Mouse (Mus musculus) midbrain, embryonic 12.5 days (tissue): ENCODE data around the gene Hoxd11. TPM values are rescaled to one million over a fixed set of nuclear protein-coding genes. Genes with fewer than 3 reads are reported as not detected.

ENCODE experiments used
- ATAC-seq: fragments of 200-750 bp; cut with Nextera tagmentation; 2 replicates; pipeline ENCODE4 v1.8.0; 2017; ENCODE audit warnings: low read depth, moderate TSS enrichment, moderate library complexity; ENCODE audit not compliant: low FRiP score
- H3K27ac ChIP-seq: fragments of 300-500 bp; sonication (generic); replicated peaks from 2 replicates; pipeline ENCODE4 v1.5.1; 2016; ENCODE audit warnings: mild to moderate bottlenecking
- H3K27me3 ChIP-seq: fragments of 300-500 bp; sonication (generic); 2 replicates; pipeline ENCODE4 v1.6.1; 2016; ENCODE audit warnings: mild to moderate bottlenecking
- H3K36me3 ChIP-seq: fragments of 300-500 bp; sonication (generic); 2 replicates; pipeline ENCODE4 v1.6.1; 2016
- H3K4me1 ChIP-seq: fragments of 300-500 bp; sonication (generic); 2 replicates; pipeline ENCODE4 v1.6.1; 2016
- H3K4me2 ChIP-seq: fragments of 300-500 bp; sonication (generic); replicated peaks from 2 replicates; pipeline ENCODE4 v1.6.1; 2016; ENCODE audit warnings: mild to moderate bottlenecking, moderate library complexity
- H3K4me3 ChIP-seq: fragments of 300-500 bp; sonication (generic); 2 replicates; pipeline ENCODE4 v1.5.1; 2016; ENCODE audit warnings: mild to moderate bottlenecking
- H3K9ac ChIP-seq: fragments of 300-500 bp; sonication (generic); replicated peaks from 2 replicates; pipeline ENCODE4 v1.6.1; 2016; ENCODE audit warnings: mild to moderate bottlenecking, moderate library complexity
- H3K9me3 ChIP-seq: fragments of 300-500 bp; sonication (generic); 2 replicates; pipeline ENCODE4 v1.6.1; 2016; ENCODE audit warnings: mild to moderate bottlenecking
- WGBS: fragments of 180-500 bp; shearing (Covaris S2); methylation state at CpG from one replicate; pipeline ENCODE4 v1.1.7; 2016; 5-methylcytosine and 5-hydroxymethylcytosine counted together
- polyA plus RNA-seq: library from polyadenylated mRNA; unstranded; fragments of >200 nt; fragmentation: Nextera tagmentation; extraction: Ambion mirVana; gene quantifications from 2 replicates; pipeline ENCODE4 v1.2.1, GENCODE M21; 2016

Hoxd11 gene
- polyA plus RNA-seq, 1 experiment from 2014 or later, result not detected

DNA sequence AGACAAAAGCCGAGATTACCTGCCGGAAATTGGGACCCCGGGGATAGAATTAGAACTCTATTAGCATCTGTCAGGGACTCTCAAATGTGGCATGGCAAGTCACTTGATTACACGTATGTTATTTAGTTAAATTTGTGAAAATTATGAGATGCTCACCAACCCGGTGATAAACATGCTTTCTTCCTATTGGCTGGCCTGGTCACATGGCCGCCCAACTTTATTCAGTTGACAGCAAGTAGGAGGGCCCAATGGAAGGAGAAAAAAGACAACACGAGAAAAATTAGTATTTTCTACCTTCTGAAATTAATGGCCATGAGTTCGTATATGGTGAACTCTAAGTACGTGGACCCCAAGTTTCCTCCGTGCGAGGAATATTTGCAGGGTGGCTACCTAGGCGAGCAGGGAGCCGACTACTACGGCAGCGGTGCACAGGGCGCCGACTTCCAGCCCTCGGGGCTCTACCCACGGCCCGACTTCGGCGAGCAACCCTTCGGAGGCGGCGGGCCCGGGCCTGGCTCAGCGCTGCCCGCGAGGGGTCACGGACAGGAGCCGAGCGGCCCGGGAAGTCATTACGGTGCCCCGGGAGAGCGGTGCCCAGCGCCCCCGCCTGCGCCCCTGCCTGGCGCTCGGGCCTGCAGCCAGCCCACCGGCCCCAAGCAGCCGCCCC, 47.7 kb downstream of the Hoxd11 start:
- no peaks in the 10 kb centered on the region for H3K36me3 ChIP-seq
- peak overlapping the region; percentile 14; the same call in 1 of the 2 replicates for H3K4me2 ChIP-seq
- H3K27ac ChIP-seq, result no peak overlapping the region
- H3K4me3 ChIP-seq, result peak overlapping the region; percentile 14; the same call in 1 of the 2 replicates
- peaks cover 99% of the 10 kb centered on the region for H3K27me3 ChIP-seq
- under 1% methylated on average over 43 of the region's 43 CpGs for WGBS
- 0 out of 2 replicates have a peak, but pooled peaks cover 5% of the 10 kb centered on the region for H3K4me1 ChIP-seq
- no peaks in the 10 kb centered on the region for H3K9me3 ChIP-seq
- no peak overlapping the region for H3K9ac ChIP-seq
- no peak for ATAC-seq

DNA sequence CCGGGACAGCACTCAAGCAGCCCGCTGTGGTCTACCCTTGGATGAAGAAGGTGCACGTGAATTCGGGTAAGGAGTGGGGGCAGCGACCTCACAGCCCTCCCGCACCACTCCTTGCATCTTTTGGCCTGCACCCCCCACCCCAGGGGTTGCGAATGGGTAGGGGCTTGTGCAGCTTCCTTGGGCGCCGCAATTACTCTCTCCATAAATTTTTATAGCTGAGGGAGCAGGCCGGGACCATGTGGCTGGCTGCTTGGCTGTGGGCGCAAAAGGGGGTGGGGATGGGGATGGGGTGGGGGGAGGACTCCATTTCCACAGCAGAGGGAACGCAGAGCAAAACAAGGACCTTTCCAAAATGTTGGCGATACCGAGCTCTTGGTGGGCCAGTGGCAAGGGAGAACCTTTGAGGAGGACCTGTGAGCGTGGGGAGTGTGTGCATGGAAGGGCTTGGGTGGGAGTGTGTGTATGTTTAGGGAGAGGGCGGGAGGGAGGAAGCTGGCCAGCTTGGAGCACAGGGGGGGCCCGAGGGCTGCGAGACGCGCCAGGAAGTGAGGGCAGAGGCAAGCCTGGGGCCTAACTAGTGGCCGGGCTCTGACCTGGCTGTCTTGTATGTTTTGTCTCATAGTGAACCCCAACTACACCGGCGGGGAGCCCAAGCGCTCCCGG, 48.4 kb downstream of the Hoxd11 start:
- Histone ChIP-seq H3K9ac (no peak overlapping the region), H3K4me1 (peaks cover 9% of the 10 kb centered on the region; the same call in 1 of the 2 replicates), H3K4me2 (peak overlapping the region; percentile 14; the same call in 1 of the 2 replicates), H3K27ac (no peak overlapping the region), H3K9me3 (no peaks in the 10 kb centered on the region), H3K36me3 (no peaks in the 10 kb centered on the region), H3K27me3 (peaks cover 99% of the 10 kb centered on the region), H3K4me3 (peak overlapping the region; percentile 14; the same call in 1 of the 2 replicates)
- ATAC-seq, result no peak
- WGBS, result 2% methylated on average over 25 of the region's 25 CpGs

DNA sequence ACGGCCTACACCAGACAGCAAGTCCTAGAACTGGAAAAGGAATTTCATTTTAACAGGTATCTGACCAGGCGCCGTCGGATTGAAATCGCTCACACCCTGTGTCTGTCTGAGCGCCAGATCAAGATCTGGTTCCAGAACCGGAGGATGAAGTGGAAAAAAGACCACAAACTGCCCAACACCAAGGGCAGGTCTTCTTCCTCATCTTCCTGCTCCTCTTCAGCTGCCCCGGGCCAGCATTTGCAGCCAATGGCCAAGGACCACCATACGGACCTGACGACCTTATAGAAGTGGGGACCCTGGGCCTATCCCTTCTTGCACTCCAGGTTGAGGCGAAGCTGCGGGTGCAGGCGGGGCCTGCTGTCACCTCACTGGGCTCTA, 48.9 kb downstream of the Hoxd11 start:
- Histone ChIP-seq H3K4me3 (no peak overlapping the region), H3K27me3 (peaks cover 99% of the 10 kb centered on the region), H3K9ac (no peak overlapping the region), H3K9me3 (no peaks in the 10 kb centered on the region), H3K27ac (no peak overlapping the region), H3K4me1 (peaks cover 9% of the 10 kb centered on the region; the same call in 1 of the 2 replicates), H3K36me3 (no peaks in the 10 kb centered on the region), H3K4me2 (no peak overlapping the region)
- no peak for ATAC-seq
- 2% methylated on average over 13 of the region's 13 CpGs for WGBS

DNA sequence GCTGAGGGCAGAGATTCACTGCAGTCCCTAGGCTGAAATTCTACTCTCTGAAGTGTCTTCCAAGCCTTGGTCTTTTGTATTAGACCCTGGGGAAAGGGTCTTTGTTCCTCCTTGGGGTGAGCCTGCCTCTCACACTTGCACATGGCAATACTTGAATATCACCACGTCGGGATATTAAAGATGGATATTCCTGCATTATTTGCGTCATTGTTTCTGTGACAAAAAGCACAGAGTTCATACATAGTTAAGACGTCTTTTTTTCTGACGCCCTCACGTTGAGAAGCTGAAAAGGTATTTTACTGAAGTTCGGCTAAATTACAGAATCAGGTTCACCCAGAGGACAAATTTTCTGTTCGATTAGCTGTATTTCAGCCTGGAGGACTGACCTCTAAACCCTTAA, 51.0 kb downstream of the Hoxd11 start:
- Histone ChIP-seq H3K9me3 (no peaks in the 10 kb centered on the region), H3K4me1 (peaks cover 9% of the 10 kb centered on the region; the same call in 1 of the 2 replicates), H3K9ac (no peak overlapping the region), H3K36me3 (no peaks in the 10 kb centered on the region), H3K4me3 (no peak overlapping the region), H3K27me3 (peaks cover 99% of the 10 kb centered on the region), H3K27ac (no peak overlapping the region), H3K4me2 (no peak overlapping the region)
- 3% methylated on average over 8 of the region's 8 CpGs for WGBS
- ATAC-seq, result no peak

DNA sequence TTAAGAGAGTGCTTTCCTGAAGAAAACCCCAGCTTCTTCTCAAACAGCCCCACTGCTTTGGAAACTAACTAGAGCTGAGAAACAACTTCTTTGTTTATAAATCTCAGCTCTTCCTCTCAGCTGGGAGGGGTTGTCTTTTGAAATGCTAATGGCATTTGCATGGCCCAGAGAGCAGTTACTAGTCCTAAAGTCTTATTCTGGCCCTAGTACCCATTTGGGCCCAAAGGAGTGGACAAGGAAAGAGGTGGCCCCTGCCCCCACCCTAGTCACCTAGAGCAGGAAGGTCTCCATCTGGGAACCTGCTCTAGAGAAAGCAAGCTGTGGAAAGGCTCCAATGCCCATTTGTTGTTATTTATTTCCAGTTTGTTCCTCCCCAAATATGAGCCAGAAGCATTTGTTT, 51.7 kb downstream of the Hoxd11 start:
- Histone ChIP-seq H3K36me3 (no peaks in the 10 kb centered on the region), H3K4me1 (peaks cover 11% of the 10 kb centered on the region), H3K4me2 (no peak overlapping the region), H3K9ac (no peak overlapping the region), H3K27ac (no peak overlapping the region), H3K27me3 (peaks cover 99% of the 10 kb centered on the region), H3K4me3 (no peak overlapping the region), H3K9me3 (no peaks in the 10 kb centered on the region)
- no peak for ATAC-seq

DNA sequence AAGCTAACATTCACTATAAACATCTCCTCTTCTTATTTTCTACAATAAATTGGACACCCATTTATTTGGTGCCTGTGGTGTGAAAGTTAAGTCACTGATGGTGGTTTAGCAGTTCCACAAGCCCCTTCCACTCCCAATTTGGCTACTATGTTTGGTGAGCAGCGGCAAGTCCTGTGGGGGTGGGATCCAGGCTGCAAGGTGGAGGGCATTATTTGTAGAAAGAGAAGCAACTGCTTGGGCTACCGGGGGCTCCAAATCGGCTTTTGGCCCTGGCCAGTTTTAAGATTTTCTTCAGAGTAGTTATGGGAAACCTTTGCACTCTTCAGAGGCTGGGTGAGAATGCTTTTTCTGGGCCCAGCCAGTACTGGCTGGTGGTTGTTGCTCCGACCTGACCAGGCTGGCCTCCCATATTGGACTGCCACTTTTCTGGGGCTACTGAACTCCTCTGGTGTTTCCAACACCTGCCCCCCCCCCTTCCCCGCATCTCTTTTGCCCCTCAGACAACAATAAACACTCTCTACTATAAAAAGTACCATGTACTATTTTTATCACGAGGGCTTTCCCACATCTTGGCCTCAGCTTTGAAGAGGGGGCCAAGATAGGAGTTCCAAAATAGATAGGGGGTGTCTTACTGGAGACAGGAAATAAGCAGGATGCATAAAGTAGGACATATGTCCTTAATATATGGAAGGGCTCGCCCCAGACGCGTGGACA, 52.6 kb downstream of the Hoxd11 start:
- WGBS, result 1% methylated on average over 9 of the region's 9 CpGs
- no peak for ATAC-seq
- H3K4me3 ChIP-seq, result no peak overlapping the region
- H3K9ac ChIP-seq, result no peak overlapping the region
- H3K9me3 ChIP-seq, result no peaks in the 10 kb centered on the region
- no peaks in the 10 kb centered on the region for H3K36me3 ChIP-seq
- H3K27ac ChIP-seq, result no peak overlapping the region
- no peak overlapping the region for H3K4me2 ChIP-seq
- H3K4me1 ChIP-seq, result peaks cover 13% of the 10 kb centered on the region
- H3K27me3 ChIP-seq, result peaks cover 99% of the 10 kb centered on the region

DNA sequence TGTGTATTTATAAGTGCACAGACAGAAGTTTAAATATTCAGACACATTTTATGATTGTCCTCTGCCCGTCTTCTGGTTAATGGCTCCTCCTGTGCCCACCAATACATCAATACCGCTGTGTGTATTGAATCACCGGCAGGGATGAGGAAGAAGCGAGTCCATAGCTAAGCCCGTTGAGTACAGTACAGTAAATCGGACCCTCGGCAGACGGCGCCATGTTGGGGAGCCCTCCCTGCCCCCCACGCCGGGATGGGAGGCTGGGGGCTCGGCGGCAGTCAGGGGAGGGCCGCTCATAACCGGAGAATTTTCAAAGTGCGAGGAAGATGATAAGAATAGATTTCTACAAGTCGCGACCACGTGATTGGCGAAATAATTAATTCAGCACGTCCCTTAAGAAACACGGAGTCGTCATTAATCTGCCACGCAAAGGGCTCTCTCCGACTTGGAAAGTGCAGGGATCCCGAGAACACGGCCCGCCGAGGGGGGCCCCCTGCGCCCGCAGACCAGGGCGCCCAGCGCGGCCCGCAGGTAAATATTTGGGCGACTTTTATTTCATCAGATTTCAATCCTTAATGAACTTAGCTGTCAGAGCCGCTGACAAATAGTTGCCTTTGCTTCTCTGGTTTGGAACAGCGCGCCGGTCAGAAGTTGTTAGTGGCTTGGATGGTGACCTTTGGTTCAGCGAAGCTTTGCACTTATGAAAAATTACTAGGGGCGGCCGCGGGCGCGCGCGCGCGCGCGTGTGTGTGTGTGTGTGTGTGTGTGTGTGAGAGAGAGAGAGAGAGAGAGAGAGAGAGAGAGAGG, 53.4 kb downstream of the Hoxd11 start:
- no peaks in the 10 kb centered on the region for H3K9me3 ChIP-seq
- H3K36me3 ChIP-seq, result no peaks in the 10 kb centered on the region
- H3K27me3 ChIP-seq, result peaks cover 99% of the 10 kb centered on the region
- H3K9ac ChIP-seq, result no peak overlapping the region
- ATAC-seq, result no peak
- H3K4me2 ChIP-seq, result no peak overlapping the region
- H3K4me1 ChIP-seq, result peaks cover 8% of the 10 kb centered on the region
- H3K27ac ChIP-seq, result no peak overlapping the region
- H3K4me3 ChIP-seq, result no peak overlapping the region
- WGBS, result 1% methylated on average over 52 of the region's 52 CpGs

DNA sequence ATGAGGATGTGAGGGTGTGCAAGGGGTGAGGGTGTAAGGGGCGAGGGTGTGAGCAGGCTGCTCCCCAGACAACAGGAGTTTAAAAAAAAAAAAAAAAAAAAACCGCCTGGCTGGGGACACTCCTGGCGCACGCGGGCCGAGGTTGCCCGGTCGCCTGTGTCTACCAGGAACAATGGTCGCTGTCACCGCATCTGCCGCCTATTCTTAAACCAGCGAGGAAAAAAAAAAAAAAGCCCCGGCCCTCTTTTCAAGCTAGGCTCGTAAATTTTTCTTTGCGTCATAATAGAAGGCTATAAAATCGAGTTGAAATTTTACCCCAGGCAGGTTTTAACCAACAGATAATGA, 53.9 kb downstream of the Hoxd11 start:
- H3K4me3 ChIP-seq, result no peak overlapping the region
- ATAC-seq, result no peak
- peaks cover 8% of the 10 kb centered on the region for H3K4me1 ChIP-seq
- no peak overlapping the region for H3K9ac ChIP-seq
- no peaks in the 10 kb centered on the region for H3K36me3 ChIP-seq
- 0% methylated on average over 16 of the region's 16 CpGs for WGBS
- no peak overlapping the region for H3K27ac ChIP-seq
- no peak overlapping the region for H3K4me2 ChIP-seq
- peaks cover 99% of the 10 kb centered on the region for H3K27me3 ChIP-seq
- no peaks in the 10 kb centered on the region for H3K9me3 ChIP-seq

DNA sequence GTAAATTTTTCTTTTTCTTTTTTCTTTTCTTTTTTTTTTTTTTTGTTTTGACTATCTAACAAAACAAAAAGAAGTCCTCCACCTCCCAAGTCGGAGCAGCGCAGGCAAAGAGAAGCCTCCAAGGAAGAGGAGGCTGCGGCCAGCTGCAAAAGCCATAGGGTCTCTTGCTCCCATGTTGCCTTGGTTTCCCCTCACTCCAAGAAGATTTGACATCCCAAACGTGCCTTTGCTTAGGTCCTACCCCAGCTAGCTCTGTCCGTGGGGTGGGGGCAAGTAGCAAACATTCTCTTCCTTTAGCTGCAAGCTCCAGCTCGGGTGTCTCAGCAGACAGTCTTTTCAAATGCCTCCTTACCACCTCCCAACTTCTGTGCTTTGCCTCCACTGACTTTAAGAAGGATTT, 54.4 kb downstream of the Hoxd11 start:
- 0% methylated on average over 6 of the region's 6 CpGs for WGBS
- H3K36me3 ChIP-seq, result no peaks in the 10 kb centered on the region
- no peak overlapping the region for H3K4me3 ChIP-seq
- H3K9me3 ChIP-seq, result no peaks in the 10 kb centered on the region
- no peak for ATAC-seq
- H3K27ac ChIP-seq, result no peak overlapping the region
- H3K9ac ChIP-seq, result no peak overlapping the region
- peaks cover 8% of the 10 kb centered on the region for H3K4me1 ChIP-seq
- H3K27me3 ChIP-seq, result peaks cover 99% of the 10 kb centered on the region
- H3K4me2 ChIP-seq, result no peak overlapping the region

DNA sequence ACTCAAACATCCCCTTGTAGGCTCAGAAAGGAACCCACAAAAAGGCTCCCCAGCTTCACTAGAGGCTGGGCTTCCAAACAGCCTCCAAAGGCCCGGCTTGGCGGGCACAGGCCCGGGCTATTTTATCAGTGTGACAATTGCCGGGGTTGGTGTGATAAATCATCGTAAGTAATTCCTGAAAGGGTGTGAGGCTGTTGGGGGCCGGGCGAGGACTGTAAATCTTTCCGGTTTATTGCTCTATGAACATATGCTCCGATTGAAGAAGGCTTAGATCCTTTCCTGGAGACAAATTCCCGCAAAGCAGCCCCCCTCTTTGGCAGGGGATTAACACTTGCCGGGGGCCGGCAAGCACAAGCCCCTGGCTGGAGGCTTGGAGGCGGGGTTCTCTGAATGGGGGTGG, 55.1 kb downstream of the Hoxd11 start:
- H3K9ac ChIP-seq, result no peak overlapping the region
- H3K4me2 ChIP-seq, result no peak overlapping the region
- H3K27ac ChIP-seq, result no peak overlapping the region
- H3K4me1 ChIP-seq, result peaks cover 8% of the 10 kb centered on the region
- ATAC-seq, result no peak
- H3K4me3 ChIP-seq, result no peak overlapping the region
- H3K36me3 ChIP-seq, result no peaks in the 10 kb centered on the region
- under 1% methylated on average over 13 of the region's 13 CpGs for WGBS
- peaks cover 99% of the 10 kb centered on the region for H3K27me3 ChIP-seq
- H3K9me3 ChIP-seq, result no peaks in the 10 kb centered on the region

DNA sequence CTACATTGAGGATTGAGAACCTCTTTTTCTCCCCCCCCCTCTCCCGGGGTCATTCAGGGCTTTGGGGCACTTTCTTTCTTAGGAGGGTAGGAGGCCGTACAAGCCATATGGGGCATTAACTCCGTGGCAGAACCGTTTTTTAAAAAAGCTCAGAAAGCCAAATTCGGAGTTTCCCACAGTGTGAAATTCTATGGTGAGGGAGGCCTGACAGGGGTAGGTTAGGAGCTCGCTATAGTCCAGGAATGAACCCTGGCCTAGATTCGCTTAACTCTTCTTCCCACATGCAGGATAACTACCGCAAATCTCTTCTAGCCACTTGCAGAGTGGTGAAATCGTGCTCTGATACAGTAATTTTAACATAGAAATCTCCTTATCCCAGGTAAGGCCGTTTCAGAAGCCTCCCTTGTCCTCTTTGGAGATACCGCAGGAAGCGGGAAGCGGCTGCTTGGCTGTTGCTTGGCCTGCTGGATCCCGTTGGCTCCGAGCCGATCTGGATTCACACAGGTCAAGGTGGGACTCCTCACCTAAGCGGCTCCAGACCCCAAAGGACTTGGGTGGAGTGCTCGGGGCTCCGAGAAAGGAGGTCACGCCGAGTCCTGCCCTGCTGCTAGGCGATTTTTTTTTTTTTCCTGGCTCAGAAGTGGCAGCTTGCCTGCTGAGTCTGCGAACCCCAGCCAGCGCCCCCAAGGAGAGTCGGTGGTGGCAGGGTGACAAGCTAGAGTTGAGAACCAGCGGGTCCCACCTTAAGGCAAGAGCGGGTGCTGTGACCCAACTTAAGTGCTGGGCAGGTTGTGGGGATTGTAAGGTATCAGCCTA, 55.8 kb downstream of the Hoxd11 start:
- Histone ChIP-seq H3K4me1 (peaks cover 8% of the 10 kb centered on the region), H3K4me3 (no peak overlapping the region), H3K27ac (no peak overlapping the region), H3K9me3 (no peaks in the 10 kb centered on the region), H3K9ac (no peak overlapping the region), H3K4me2 (no peak overlapping the region), H3K27me3 (peaks cover 100% of the 10 kb centered on the region), H3K36me3 (no peaks in the 10 kb centered on the region)
- no peak for ATAC-seq
- WGBS, result under 1% methylated on average over 27 of the region's 27 CpGs
